Mouse (Mus musculus) midbrain, embryonic 16.5 days (tissue): ENCODE measurements around the gene Ccdc146. TPM values are rescaled to one million over a fixed set of nuclear protein-coding genes. Genes with fewer than 3 reads are reported as not detected.

Experiments
- ATAC-seq: fragments of 200-750 bp; cut with Nextera tagmentation; 2 replicates; pipeline ENCODE4 v1.8.0; 2017; ENCODE audit warnings: moderate TSS enrichment
- H3K27ac ChIP-seq: fragments of 300-500 bp; sonication (generic); 2 replicates; pipeline ENCODE4 v1.5.1; 2014; ENCODE audit warnings: mild to moderate bottlenecking, low read length, mixed read lengths
- H3K27me3 ChIP-seq: fragments of 300-500 bp; sonication (generic); 2 replicates; pipeline ENCODE4 v1.6.1; 2014; ENCODE audit warnings: low read depth, low read length, mixed read lengths; ENCODE audit not compliant: control insufficient read depth, insufficient read depth
- H3K36me3 ChIP-seq: fragments of 300-500 bp; sonication (generic); 2 replicates; pipeline ENCODE4 v1.6.1; 2014; ENCODE audit warnings: mild to moderate bottlenecking, low read length, moderate library complexity, mixed read lengths; ENCODE audit not compliant: control insufficient read depth, insufficient read depth
- H3K4me1 ChIP-seq: fragments of 300-500 bp; sonication (generic); 2 replicates; pipeline ENCODE4 v1.6.1; 2014; ENCODE audit warnings: mild to moderate bottlenecking, low read length, mixed read lengths; ENCODE audit not compliant: control insufficient read depth, insufficient read depth
- H3K4me2 ChIP-seq: fragments of 300-500 bp; sonication (generic); 2 replicates; pipeline ENCODE4 v1.6.1; 2014; ENCODE audit warnings: mild to moderate bottlenecking, low read length, mixed read lengths
- H3K4me3 ChIP-seq: fragments of 300-500 bp; sonication (generic); 2 replicates; pipeline ENCODE4 v1.5.1; 2014; ENCODE audit warnings: low read depth, mild to moderate bottlenecking, low read length, moderate library complexity, mixed read lengths
- H3K9ac ChIP-seq: fragments of 300-500 bp; sonication (generic); 2 replicates; pipeline ENCODE4 v1.6.1; 2014; ENCODE audit warnings: low read depth, low read length, mixed read lengths
- H3K9me3 ChIP-seq: fragments of 300-500 bp; sonication (generic); replicated peaks from 2 replicates; pipeline ENCODE4 v1.6.1; 2014; ENCODE audit warnings: mild to moderate bottlenecking, low read length, mixed read lengths; ENCODE audit not compliant: control insufficient read depth, poor library complexity, severe bottlenecking
- WGBS: fragments of 180-500 bp; shearing (Covaris S2); extraction: QIAGEN DNeasy Blood & Tissue Kit; methylation state at CpG from one replicate; pipeline ENCODE4 v1.1.7; 2014; 5-methylcytosine and 5-hydroxymethylcytosine counted together
- polyA plus RNA-seq: library from polyadenylated mRNA; unstranded; fragments of >200 nt; fragmentation: Nextera tagmentation; extraction: Ambion mirVana; gene quantifications from 2 replicates; pipeline ENCODE4 v1.2.1, GENCODE M21; 2015

The Ccdc146 gene
- polyA plus RNA-seq, 1 experiment from 2014 or later = 0.90 TPM

GRCm38 (mm10) chr5:21391616-21392384 is 32.7 kb downstream of the Ccdc146 start:
- H3K9me3 ChIP-seq = no peaks in the 10 kb centered on the region
- no peak overlapping the region for H3K27ac ChIP-seq
- H3K9ac ChIP-seq = no peak overlapping the region
- H3K4me2 ChIP-seq = no peak overlapping the region
- no peak for ATAC-seq
- H3K4me1 ChIP-seq = no peaks in the 10 kb centered on the region
- H3K4me3 ChIP-seq = no peak overlapping the region
- no peaks in the 10 kb centered on the region for H3K36me3 ChIP-seq
- 53% methylated on average over 12 of the region's 13 CpGs for WGBS
- H3K27me3 ChIP-seq = no peaks in the 10 kb centered on the region

GRCm38 (mm10) chr5:21388855-21389254 is 35.6 kb downstream of the Ccdc146 start:
- no peak overlapping the region for H3K9ac ChIP-seq
- ATAC-seq = no peak
- H3K9me3 ChIP-seq = no peaks in the 10 kb centered on the region
- H3K4me2 ChIP-seq = no peak overlapping the region
- H3K4me1 ChIP-seq = no peaks in the 10 kb centered on the region
- H3K36me3 ChIP-seq = no peaks in the 10 kb centered on the region
- H3K27me3 ChIP-seq = no peaks in the 10 kb centered on the region
- WGBS = 88% methylated on average over 4 of the region's 4 CpGs
- no peak overlapping the region for H3K27ac ChIP-seq
- H3K4me3 ChIP-seq = no peak overlapping the region

DNA sequence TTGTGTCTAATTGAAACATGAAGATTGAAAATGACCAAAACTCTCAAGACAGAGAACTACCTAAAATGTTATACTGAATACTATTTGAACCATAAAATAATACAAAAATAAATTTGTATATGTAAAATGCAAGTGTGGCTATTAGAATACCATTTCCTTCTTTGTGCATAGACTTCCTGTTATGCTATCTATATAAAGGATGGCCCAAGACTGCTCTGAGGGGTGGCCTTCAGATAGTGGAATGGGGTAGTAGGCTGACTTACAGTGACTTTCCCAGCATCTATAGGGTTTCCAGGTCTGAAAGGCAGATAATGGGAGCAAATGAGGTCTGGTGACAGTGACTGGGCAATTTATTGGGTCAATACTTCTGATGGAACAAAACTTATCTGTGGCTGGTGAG is 37.1 kb downstream of the Ccdc146 start:
- ATAC-seq = no peak
- H3K36me3 ChIP-seq = no peaks in the 10 kb centered on the region
- H3K27ac ChIP-seq = no peak overlapping the region
- no peak overlapping the region for H3K4me2 ChIP-seq
- no peaks in the 10 kb centered on the region for H3K9me3 ChIP-seq
- H3K4me1 ChIP-seq = no peaks in the 10 kb centered on the region
- no peaks in the 10 kb centered on the region for H3K27me3 ChIP-seq
- no peak overlapping the region for H3K4me3 ChIP-seq
- no peak overlapping the region for H3K9ac ChIP-seq

GRCm38 (mm10) chr5:21386432-21386831 is 38.0 kb downstream of the Ccdc146 start:
- H3K4me2 ChIP-seq = no peak overlapping the region
- no peaks in the 10 kb centered on the region for H3K36me3 ChIP-seq
- no peak overlapping the region for H3K4me3 ChIP-seq
- 92% methylated on average over 4 of the region's 4 CpGs for whole genome bisulfite sequencing
- ATAC-seq = no peak
- no peaks in the 10 kb centered on the region for H3K27me3 ChIP-seq
- H3K27ac ChIP-seq = no peak overlapping the region
- H3K9ac ChIP-seq = no peak overlapping the region
- no peaks in the 10 kb centered on the region for H3K9me3 ChIP-seq
- H3K4me1 ChIP-seq = no peaks in the 10 kb centered on the region

- no peaks in the 10 kb centered on the region for H3K4me1 ChIP-seq
- no peak overlapping the region for H3K4me3 ChIP-seq
- no peaks in the 10 kb centered on the region for H3K36me3 ChIP-seq
- WGBS = 94% methylated on average over 9 of the region's 9 CpGs
- no peak overlapping the region for H3K9ac ChIP-seq
- no peak overlapping the region for H3K27ac ChIP-seq
- H3K9me3 ChIP-seq = no peaks in the 10 kb centered on the region
- no peak for ATAC-seq
- no peak overlapping the region for H3K4me2 ChIP-seq
- H3K27me3 ChIP-seq = no peaks in the 10 kb centered on the region
Measured at GRCm38 (mm10) chr5:21384976-21385375, 39.5 kb downstream of the Ccdc146 start.

DNA sequence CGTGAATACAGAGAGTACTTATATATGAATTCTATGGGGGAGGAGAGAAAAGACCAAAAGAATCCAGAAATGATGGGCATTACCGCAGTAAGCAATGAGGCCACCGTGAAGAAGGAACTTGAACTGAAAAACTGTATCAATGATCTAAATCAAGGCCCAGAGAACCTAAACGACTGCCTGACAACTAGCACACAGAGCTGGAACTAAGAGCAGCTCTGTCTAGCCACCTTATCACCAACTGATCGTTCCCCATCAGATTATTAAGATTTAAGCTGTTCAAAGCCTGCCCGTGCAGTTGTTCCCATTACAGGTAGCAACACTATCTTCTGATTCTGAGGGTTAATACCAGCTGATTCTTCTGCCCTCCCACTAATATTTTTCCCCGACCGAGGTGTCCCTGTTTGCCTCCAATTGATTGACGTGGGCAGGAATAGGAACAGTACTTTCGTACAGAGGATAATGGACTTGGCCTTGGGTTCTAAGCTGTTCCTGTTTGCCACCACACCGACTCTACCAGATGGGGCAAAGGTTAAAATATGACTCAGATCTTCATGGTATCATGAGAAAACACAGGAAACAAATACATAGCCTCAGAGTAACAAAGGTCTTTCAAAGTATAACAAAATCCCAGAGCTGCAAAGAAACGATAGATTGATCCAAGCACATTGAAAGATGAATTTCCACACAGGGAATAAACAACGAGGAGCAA is 40.1 kb downstream of the Ccdc146 start:
- Histone ChIP-seq H3K9me3 (no peaks in the 10 kb centered on the region), H3K4me3 (no peak overlapping the region), H3K9ac (no peak overlapping the region), H3K27me3 (no peaks in the 10 kb centered on the region), H3K27ac (no peak overlapping the region), H3K4me2 (no peak overlapping the region), H3K36me3 (no peaks in the 10 kb centered on the region), H3K4me1 (no peaks in the 10 kb centered on the region)
- ATAC-seq = no peak
- 80% methylated on average over 13 of the region's 13 CpGs for whole genome bisulfite sequencing

- 48% methylated on average over 14 of the region's 14 CpGs for WGBS
- H3K9ac ChIP-seq = no peak overlapping the region
- ATAC-seq = no peak
- H3K4me3 ChIP-seq = no peak overlapping the region
- no peak overlapping the region for H3K4me2 ChIP-seq
- H3K27ac ChIP-seq = no peak overlapping the region
- no peaks in the 10 kb centered on the region for H3K27me3 ChIP-seq
- H3K9me3 ChIP-seq = no peaks in the 10 kb centered on the region
- H3K36me3 ChIP-seq = no peaks in the 10 kb centered on the region
- no peaks in the 10 kb centered on the region for H3K4me1 ChIP-seq
Measured at GRCm38 (mm10) chr5:21383392-21384251, 40.9 kb downstream of the Ccdc146 start.

DNA sequence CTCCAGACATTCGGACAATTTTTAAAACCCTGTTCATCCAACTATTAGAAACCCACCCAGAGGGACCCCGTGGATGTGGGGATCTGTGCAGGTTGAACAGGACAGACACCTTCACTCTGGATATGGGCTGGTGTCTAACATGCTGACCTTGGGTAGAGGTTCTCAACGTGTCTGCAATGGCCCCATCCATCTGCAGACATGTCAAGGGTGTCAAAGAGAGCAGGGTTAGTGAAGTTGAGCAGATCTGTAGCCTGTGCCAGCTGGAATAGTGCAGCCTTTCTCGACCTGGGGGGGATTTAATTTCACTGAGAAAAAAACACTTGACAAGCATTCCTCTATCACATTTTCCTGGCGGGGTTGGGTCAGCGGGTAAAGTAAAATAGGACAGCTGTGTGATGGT is 41.8 kb downstream of the Ccdc146 start:
- ATAC-seq = no peak
- no peaks in the 10 kb centered on the region for H3K27me3 ChIP-seq
- no peak overlapping the region for H3K4me2 ChIP-seq
- WGBS = 70% methylated on average over 6 of the region's 6 CpGs
- H3K9me3 ChIP-seq = no peaks in the 10 kb centered on the region
- H3K27ac ChIP-seq = no peak overlapping the region
- H3K4me3 ChIP-seq = no peak overlapping the region
- no peak overlapping the region for H3K9ac ChIP-seq
- H3K4me1 ChIP-seq = no peaks in the 10 kb centered on the region
- H3K36me3 ChIP-seq = no peaks in the 10 kb centered on the region

DNA sequence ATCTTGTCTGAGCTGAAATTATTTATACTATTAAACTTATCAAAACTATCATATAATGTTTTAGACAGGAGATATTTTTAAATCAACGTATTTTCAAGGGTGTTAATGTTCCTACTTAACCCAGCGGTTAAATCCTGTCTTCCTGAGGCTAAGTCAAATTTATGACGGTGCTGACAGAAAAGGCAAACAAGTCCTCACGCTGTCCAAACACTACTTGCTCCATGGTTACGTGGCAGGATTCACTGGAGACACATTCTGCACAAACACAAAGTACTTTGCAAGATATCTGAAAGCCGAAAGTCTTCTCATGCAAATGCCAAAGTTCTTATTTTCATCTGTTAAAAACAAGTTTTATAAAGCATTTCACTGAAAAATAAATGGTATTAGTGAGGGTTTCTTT is 42.5 kb downstream of the Ccdc146 start:
- no peak overlapping the region for H3K4me2 ChIP-seq
- no peak overlapping the region for H3K9ac ChIP-seq
- H3K36me3 ChIP-seq = no peaks in the 10 kb centered on the region
- H3K4me1 ChIP-seq = no peaks in the 10 kb centered on the region
- WGBS = 64% methylated on average over 6 of the region's 6 CpGs
- H3K9me3 ChIP-seq = no peaks in the 10 kb centered on the region
- no peaks in the 10 kb centered on the region for H3K27me3 ChIP-seq
- ATAC-seq = no peak
- no peak overlapping the region for H3K4me3 ChIP-seq
- H3K27ac ChIP-seq = no peak overlapping the region
